Mouse (Mus musculus) kidney, embryonic 16.5 days (tissue): ENCODE measurements at regions not wholly inside any gene's neighbourhood (a gene's known extent, or its start where the extent isn't known, plus 50 kb on each side); places are given as distances from the start of the nearest gene placed in this dataset.

ENCODE experiments used
- ATAC-seq: fragments of 200-750 bp; cut with Nextera tagmentation; 2 replicates; pipeline ENCODE4 v1.8.0; 2017; ENCODE audit warnings: moderate TSS enrichment; ENCODE audit not compliant: low FRiP score, low TSS enrichment
- H3K27ac ChIP-seq: fragments of 300-500 bp; sonication (generic); 2 replicates; pipeline ENCODE4 v1.5.1; 2014; ENCODE audit warnings: low read length
- H3K27me3 ChIP-seq: fragments of 300-500 bp; sonication (generic); 2 replicates; pipeline ENCODE4 v1.6.1; 2014; ENCODE audit warnings: low read length, control low read depth, mixed read lengths; ENCODE audit not compliant: insufficient read depth
- H3K36me3 ChIP-seq: fragments of 300-500 bp; sonication (generic); 2 replicates; pipeline ENCODE4 v1.6.1; 2014; ENCODE audit warnings: low read length, control low read depth, mixed read lengths; ENCODE audit not compliant: insufficient read depth
- H3K4me1 ChIP-seq: fragments of 300-500 bp; sonication (generic); 2 replicates; pipeline ENCODE4 v1.6.1; 2014; ENCODE audit warnings: low read length, control low read depth, mixed read lengths; ENCODE audit not compliant: insufficient read depth
- H3K4me2 ChIP-seq: fragments of 300-500 bp; sonication (generic); replicated peaks from 2 replicates; pipeline ENCODE4 v1.6.1; 2014; ENCODE audit warnings: low read depth, low read length
- H3K4me3 ChIP-seq: fragments of 300-500 bp; sonication (generic); 2 replicates; pipeline ENCODE4 v1.5.1; 2014; ENCODE audit warnings: mild to moderate bottlenecking, low read length
- H3K9ac ChIP-seq: fragments of 300-500 bp; sonication (generic); replicated peaks from 2 replicates; pipeline ENCODE4 v1.6.1; 2014; ENCODE audit warnings: low read length
- H3K9me3 ChIP-seq: fragments of 300-500 bp; sonication (generic); 2 replicates; pipeline ENCODE4 v1.6.1; 2016; ENCODE audit warnings: low read length, control low read depth
- WGBS: fragments of 180-500 bp; shearing (Covaris S2); extraction: QIAGEN DNeasy Blood & Tissue Kit; methylation state at CpG from one replicate; pipeline ENCODE4 v1.1.7; 2014; 5-methylcytosine and 5-hydroxymethylcytosine counted together

DNA sequence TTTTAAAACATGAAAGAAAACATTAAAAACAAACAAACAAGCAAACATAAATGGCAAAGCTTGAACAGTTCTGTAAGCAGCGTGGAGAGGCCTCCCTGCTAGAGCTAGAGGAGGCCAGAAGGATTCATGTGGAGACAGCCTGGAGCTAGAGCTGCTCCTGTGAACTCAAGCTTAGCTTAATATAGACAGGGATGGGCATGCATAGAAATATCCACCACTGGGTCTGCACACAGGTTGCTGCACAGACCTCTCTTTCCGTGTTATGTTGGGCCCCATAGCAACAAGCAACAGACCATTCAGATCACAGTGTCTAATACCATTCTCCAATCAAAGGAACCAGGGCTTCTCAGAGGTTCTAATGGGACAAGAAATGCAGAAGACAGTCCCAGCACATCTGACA lies 122.9 kb upstream of the Magi3 start:
- ATAC-seq: no peak
- Histone ChIP-seq H3K4me2 (no peak overlapping the region), H3K27me3 (no peaks in the 10 kb centered on the region), H3K9ac (no peak overlapping the region), H3K27ac (no peak overlapping the region), H3K4me1 (no peaks in the 10 kb centered on the region), H3K4me3 (no peak overlapping the region), H3K36me3 (no peaks in the 10 kb centered on the region), H3K9me3 (0 out of 2 replicates have a peak, but pooled peaks cover 4% of the 10 kb centered on the region)
- 60% methylated on average over 2 of the region's 2 CpGs for WGBS

DNA sequence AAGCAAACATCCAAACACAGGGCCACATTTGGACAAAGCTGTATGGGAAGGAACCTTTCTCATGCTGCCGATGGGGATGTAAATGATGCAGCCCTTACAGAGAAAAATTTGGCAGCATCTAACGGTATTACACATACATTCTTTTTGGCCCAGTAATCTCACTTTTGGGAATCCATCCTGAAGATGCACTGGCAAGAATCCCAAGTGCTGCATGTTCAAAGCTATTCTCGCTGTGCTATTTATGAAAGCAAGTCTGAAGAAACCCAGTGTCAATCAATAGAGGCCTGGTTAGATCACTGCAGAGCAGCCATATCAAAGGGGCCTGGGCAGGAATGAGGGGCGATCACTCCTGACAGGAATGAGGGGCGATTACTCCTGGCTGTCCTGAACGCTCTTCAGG lies 122.0 kb upstream of the Magi3 start:
- Histone ChIP-seq H3K9ac (no peak overlapping the region), H3K9me3 (0 out of 2 replicates have a peak, but pooled peaks cover 4% of the 10 kb centered on the region), H3K4me2 (no peak overlapping the region), H3K36me3 (no peaks in the 10 kb centered on the region), H3K27me3 (no peaks in the 10 kb centered on the region), H3K4me3 (no peak overlapping the region), H3K4me1 (no peaks in the 10 kb centered on the region), H3K27ac (no peak overlapping the region)
- 76% methylated on average over 6 of the region's 6 CpGs for WGBS
- no peak for ATAC-seq

DNA sequence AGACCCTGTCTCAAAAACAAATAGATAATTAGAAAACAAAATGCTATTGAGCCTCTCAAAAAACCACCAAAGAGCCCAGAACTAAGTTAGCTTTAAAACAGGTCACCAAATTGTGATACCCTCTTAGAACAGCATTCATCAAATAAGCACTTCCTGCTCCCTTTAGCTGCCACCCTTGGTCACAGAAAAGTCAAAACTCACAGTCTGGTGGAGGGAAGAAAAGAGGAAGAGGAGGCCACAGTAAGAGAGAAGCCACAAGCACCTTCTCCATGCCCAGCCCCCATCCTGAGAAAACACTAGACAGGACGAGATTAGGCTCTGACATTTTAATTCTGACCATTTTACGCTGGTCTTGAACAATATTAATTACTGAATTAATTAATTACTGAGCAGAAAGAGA lies 120.2 kb upstream of the Magi3 start:
- Histone ChIP-seq H3K9ac (no peak overlapping the region), H3K36me3 (no peaks in the 10 kb centered on the region), H3K9me3 (0 out of 2 replicates have a peak, but pooled peaks cover 4% of the 10 kb centered on the region), H3K4me1 (no peaks in the 10 kb centered on the region), H3K4me2 (no peak overlapping the region), H3K27me3 (no peaks in the 10 kb centered on the region), H3K27ac (no peak overlapping the region), H3K4me3 (no peak overlapping the region)
- WGBS: 71% methylated on average over 2 of the region's 2 CpGs
- no peak for ATAC-seq

DNA sequence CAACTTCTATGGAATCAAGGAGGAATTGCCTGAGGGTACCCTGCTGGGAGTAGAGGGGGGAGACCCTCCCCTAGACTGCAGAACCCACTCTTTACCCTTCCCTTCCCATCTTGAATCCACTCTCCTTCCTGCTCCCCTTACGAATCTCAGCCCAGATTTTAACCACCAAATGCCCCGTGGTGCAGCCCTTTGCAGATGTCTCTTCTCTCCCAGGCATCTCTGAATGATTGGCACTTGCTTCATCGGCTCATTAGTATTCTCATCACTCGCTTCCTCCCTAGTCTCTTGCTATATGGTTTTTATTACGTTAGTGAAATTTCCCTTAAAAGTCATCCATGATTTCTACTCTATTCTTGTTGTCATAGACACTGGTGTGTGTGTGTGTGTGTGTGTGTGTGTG lies 116.7 kb upstream of the Magi3 start:
- Histone ChIP-seq H3K4me3 (no peak overlapping the region), H3K27me3 (no peaks in the 10 kb centered on the region), H3K9me3 (0 out of 2 replicates have a peak, but pooled peaks cover 4% of the 10 kb centered on the region), H3K27ac (no peak overlapping the region), H3K4me1 (no peaks in the 10 kb centered on the region), H3K36me3 (no peaks in the 10 kb centered on the region), H3K9ac (no peak overlapping the region), H3K4me2 (no peak overlapping the region)
- ATAC-seq: no peak
- 60% methylated on average over 5 of the region's 5 CpGs for whole genome bisulfite sequencing

DNA sequence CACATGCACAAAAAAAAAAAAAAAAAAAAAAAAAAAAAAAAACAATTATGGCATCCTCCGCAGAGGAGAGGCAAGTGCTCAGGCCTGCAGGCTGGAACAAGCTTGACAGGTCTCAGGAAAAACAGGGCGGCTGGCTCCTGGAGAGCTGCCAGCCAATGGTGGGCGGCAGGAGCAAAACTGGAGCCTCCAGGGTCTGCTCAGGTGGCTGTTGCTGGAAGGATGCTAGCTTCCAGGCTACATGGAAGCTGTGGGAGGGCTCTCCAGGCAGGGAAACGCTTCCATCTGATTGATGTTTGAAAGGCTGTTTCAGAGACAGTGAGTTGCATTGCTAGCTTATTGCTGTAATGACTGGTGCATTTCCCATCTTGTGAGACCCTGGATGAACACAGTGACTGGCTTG lies 116.1 kb upstream of the Magi3 start:
- H3K9ac ChIP-seq: no peak overlapping the region
- H3K9me3 ChIP-seq: 0 out of 2 replicates have a peak, but pooled peaks cover 4% of the 10 kb centered on the region
- no peak overlapping the region for H3K4me3 ChIP-seq
- H3K27me3 ChIP-seq: no peaks in the 10 kb centered on the region
- H3K27ac ChIP-seq: no peak overlapping the region
- H3K36me3 ChIP-seq: no peaks in the 10 kb centered on the region
- no peak for ATAC-seq
- 30% methylated on average over 4 of the region's 4 CpGs for WGBS
- no peaks in the 10 kb centered on the region for H3K4me1 ChIP-seq
- H3K4me2 ChIP-seq: no peak overlapping the region

DNA sequence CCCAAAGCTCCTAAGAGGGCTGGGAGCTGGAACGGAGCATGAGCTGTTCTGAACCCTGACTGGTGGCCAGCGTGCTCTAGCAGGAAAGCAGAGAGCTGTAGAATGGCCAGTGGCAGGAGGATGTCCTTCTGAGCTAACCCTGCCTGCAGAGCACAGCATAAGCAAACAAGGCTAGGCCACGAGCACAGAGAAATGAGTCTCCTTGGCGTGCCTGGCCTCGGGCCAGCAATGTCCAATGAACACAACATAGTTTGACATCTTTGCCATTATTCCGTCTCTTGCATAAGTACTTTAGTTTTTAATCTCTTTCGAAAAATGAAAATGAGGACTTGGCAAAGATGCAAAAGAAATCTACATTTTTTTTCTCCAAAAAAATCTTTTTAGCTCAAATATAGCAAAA lies 114.6 kb upstream of the Magi3 start:
- no peak overlapping the region for H3K4me3 ChIP-seq
- H3K4me2 ChIP-seq: no peak overlapping the region
- no peaks in the 10 kb centered on the region for H3K27me3 ChIP-seq
- H3K9me3 ChIP-seq: 0 out of 2 replicates have a peak, but pooled peaks cover 3% of the 10 kb centered on the region
- no peak overlapping the region for H3K9ac ChIP-seq
- H3K36me3 ChIP-seq: no peaks in the 10 kb centered on the region
- 77% methylated on average over 7 of the region's 7 CpGs for WGBS
- ATAC-seq: no peak
- no peak overlapping the region for H3K27ac ChIP-seq
- no peaks in the 10 kb centered on the region for H3K4me1 ChIP-seq

DNA sequence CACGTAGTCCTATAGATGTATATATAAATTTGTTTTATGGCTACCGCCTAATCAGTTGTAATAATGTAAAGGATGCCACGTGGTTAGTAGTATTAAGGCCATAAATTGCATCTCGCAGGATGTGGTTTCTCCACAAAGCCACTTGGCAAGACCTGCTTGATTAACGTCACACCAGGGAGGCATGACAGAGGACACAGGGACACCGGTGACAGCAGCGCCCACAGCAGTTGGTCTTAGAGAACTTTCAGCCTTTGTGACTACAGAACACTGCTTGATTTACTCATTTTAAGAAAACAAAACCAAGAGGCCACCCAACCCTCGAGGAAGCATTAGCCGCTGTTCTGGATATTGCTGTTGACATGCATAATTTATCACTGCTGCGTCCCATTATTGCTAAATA lies 113.2 kb upstream of the Magi3 start:
- ATAC-seq: no peak
- 50% methylated on average over 10 of the region's 10 CpGs for WGBS
- Histone ChIP-seq H3K36me3 (no peaks in the 10 kb centered on the region), H3K4me2 (no peak overlapping the region), H3K27me3 (no peaks in the 10 kb centered on the region), H3K4me3 (no peak overlapping the region), H3K9ac (no peak overlapping the region), H3K9me3 (no peaks in the 10 kb centered on the region), H3K27ac (no peak overlapping the region), H3K4me1 (no peaks in the 10 kb centered on the region)

DNA sequence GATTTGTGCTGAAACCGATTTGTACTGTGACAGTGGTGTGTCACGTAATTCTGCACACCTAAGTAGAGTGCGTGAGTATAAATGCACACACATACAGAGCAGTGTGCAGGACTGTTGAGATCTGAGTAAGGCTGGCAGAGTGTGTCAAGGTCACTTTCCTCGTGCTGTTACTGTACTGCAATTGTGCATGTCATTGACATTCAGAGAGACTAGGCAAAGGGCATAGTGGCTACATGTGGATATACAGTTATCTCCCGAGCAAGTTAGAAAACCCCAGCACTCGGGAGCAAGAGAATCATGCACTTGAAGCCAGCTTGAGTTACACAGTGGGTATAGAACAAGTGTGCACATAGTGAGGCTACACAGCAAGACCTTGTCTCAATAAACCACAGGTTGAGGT lies 110.5 kb upstream of the Magi3 start:
- ATAC-seq: no peak
- Histone ChIP-seq H3K9me3 (no peaks in the 10 kb centered on the region), H3K4me3 (no peak overlapping the region), H3K4me1 (no peaks in the 10 kb centered on the region), H3K4me2 (no peak overlapping the region), H3K27ac (no peak overlapping the region), H3K27me3 (no peaks in the 10 kb centered on the region), H3K9ac (no peak overlapping the region), H3K36me3 (no peaks in the 10 kb centered on the region)
- WGBS: 83% methylated on average over 6 of the region's 6 CpGs

DNA sequence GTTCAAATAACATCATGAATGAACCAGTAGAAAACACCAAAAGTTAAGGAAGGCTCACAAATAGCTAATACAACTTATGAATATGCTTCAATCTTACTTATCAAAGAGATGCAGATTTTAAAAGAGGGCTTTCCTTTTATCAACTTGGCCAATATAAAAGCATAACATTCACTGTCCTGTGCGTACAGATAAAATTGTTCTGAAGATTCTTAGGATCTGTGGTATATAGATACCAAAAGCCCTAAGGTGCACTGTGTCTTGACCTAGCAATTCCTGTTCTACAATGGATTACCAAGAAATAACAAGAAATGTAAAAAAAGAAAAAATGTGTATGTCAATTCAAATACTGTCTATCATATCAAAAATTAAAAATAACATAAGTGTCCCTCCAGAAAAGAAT lies 107.7 kb upstream of the Magi3 start:
- Histone ChIP-seq H3K27ac (no peak overlapping the region), H3K4me1 (no peaks in the 10 kb centered on the region), H3K27me3 (no peaks in the 10 kb centered on the region), H3K9ac (no peak overlapping the region), H3K4me3 (no peak overlapping the region), H3K4me2 (no peak overlapping the region), H3K36me3 (no peaks in the 10 kb centered on the region), H3K9me3 (no peaks in the 10 kb centered on the region)
- ATAC-seq: no peak
- 92% methylated on average over 1 of the region's 1 CpGs for whole genome bisulfite sequencing

DNA sequence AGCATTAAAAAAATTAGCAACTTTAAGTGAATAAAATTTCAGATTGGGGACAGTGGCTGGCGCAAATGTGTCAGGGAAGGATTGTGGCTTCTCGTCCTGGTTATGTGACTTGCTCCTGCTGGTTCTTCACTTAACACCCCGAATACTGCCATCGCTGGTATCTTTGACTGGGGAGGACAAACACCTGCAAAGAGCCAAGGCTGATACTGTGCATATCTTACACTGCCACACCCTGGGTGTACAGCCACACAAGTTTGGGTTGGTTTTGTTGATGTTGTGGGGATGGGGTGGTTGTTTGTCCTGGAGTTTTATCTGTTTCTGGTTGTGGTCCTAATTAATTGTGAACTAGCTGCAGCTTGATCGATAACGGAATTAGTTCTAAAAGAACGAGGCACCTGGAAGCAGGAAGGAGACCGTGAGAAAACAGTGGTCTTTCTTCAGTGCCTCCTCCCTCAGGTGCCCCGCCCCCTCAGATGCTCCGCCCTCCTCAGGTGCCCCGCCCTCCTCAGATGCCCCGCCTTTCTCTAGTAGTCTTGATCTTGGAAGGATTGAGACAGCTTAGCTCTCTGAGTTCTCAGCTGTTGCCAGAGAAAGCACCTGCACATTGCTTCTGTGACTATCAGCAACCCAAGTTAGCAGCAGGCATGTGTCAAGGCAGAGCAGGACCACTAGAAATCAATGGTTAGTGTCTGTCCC lies 107.0 kb upstream of the Magi3 start:
- ATAC-seq: no peak
- Histone ChIP-seq H3K4me2 (no peak overlapping the region), H3K4me1 (no peaks in the 10 kb centered on the region), H3K4me3 (no peak overlapping the region), H3K27ac (no peak overlapping the region), H3K9me3 (no peaks in the 10 kb centered on the region), H3K9ac (no peak overlapping the region), H3K36me3 (no peaks in the 10 kb centered on the region), H3K27me3 (no peaks in the 10 kb centered on the region)
- WGBS: 88% methylated on average over 12 of the region's 12 CpGs
